Mouse (Mus musculus) myocyte (in vitro differentiated cells): ENCODE data around the gene Zbtb8os. TPM values are rescaled to one million over a fixed set of nuclear protein-coding genes. Genes with fewer than 3 reads are reported as not detected.

Source experiments
- H3K27me3 ChIP-seq: one replicate; pipeline ENCODE4 v1.6.1; 2011; ENCODE audit not compliant: control insufficient read depth, insufficient read depth, insufficient read length
- H3K36me3 ChIP-seq: one replicate; pipeline ENCODE4 v1.6.1; 2011; ENCODE audit not compliant: control insufficient read depth, insufficient read depth
- H3K4me2 ChIP-seq: one replicate; pipeline ENCODE4 v1.6.1; 2011; ENCODE audit warnings: low read depth, control low read depth
- H3K4me3 ChIP-seq: one replicate; pipeline ENCODE4 v1.5.1; 2011; ENCODE audit warnings: mild to moderate bottlenecking, control low read depth, moderate library complexity
- H3K79me2 ChIP-seq: one replicate; pipeline ENCODE4 v1.6.1; 2011; ENCODE audit not compliant: control insufficient read depth, insufficient read depth
- H3ac ChIP-seq: one replicate; pipeline ENCODE4 v1.6.1; 2011; ENCODE audit not compliant: control insufficient read depth, insufficient read length
- CEBPB ChIP-seq: IDR thresholded peaks from 2 replicates; pipeline ENCODE4 v1.6.1; 2011; ENCODE audit warnings: mild to moderate bottlenecking, moderate library complexity; ENCODE audit not compliant: poor library complexity, insufficient read depth, severe bottlenecking
- E2F4 ChIP-seq: IDR thresholded peaks from one replicate; pipeline ENCODE4 v1.6.1; 2011; ENCODE audit warnings: mild to moderate bottlenecking, control low read depth, moderate library complexity; ENCODE audit not compliant: insufficient read depth
- MAX ChIP-seq: IDR thresholded peaks from one replicate; pipeline ENCODE4 v1.6.1; 2011; ENCODE audit warnings: low read depth, mild to moderate bottlenecking, control low read depth
- MYOD1 ChIP-seq, 3 experiments: IDR thresholded peaks; one replicate each; pipeline ENCODE4 v1.6.1; 2011; ENCODE audit warnings: control low read depth in 2 of 3, low read depth in 2 of 3, mild to moderate bottlenecking in 2 of 3, moderate library complexity in 1 of 3; ENCODE audit not compliant: insufficient read length in 2 of 3, control insufficient read depth in 1 of 3
- MYOG ChIP-seq, 3 experiments: IDR thresholded peaks; one replicate each; pipeline ENCODE4 v1.6.1; 2011; ENCODE audit warnings: control low read depth in 2 of 3, low read depth in 2 of 3, mild to moderate bottlenecking in 2 of 3; ENCODE audit not compliant: insufficient read length in 2 of 3, control insufficient read depth in 1 of 3, insufficient read depth in 1 of 3
- POLR2A ChIP-seq: IDR thresholded peaks from one replicate; pipeline ENCODE4 v1.6.1; 2011; ENCODE audit warnings: low read depth, mild to moderate bottlenecking, control low read depth, moderate library complexity; ENCODE audit not compliant: insufficient read length
- POLR2AphosphoS2 ChIP-seq: IDR thresholded peaks from one replicate; pipeline ENCODE4 v1.6.1; 2011; ENCODE audit warnings: low read depth, control low read depth; ENCODE audit not compliant: insufficient read length
- REST ChIP-seq: IDR thresholded peaks from one replicate; pipeline ENCODE4 v1.6.1; 2011; ENCODE audit warnings: mild to moderate bottlenecking, control low read depth, moderate library complexity; ENCODE audit not compliant: insufficient read depth, insufficient read length
- SRF ChIP-seq: IDR thresholded peaks from one replicate; pipeline ENCODE4 v1.6.1; 2011; ENCODE audit warnings: low read depth; ENCODE audit not compliant: control insufficient read depth, insufficient read length
- TCF12 ChIP-seq: IDR thresholded peaks from one replicate; pipeline ENCODE4 v1.6.1; 2011; ENCODE audit warnings: mild to moderate bottlenecking, control low read depth; ENCODE audit not compliant: poor library complexity, insufficient read depth, severe bottlenecking
- TCF3 ChIP-seq: IDR thresholded peaks from one replicate; pipeline ENCODE4 v1.6.1; 2011; ENCODE audit warnings: low read depth, control low read depth; ENCODE audit not compliant: insufficient read length
- USF1 ChIP-seq: IDR thresholded peaks from one replicate; pipeline ENCODE4 v1.6.1; 2011; ENCODE audit warnings: low read depth, mild to moderate bottlenecking, control low read depth, moderate library complexity
- polyA plus RNA-seq: library from polyadenylated mRNA; unstranded; fragments of >200 nt; fragmentation: generic; extraction: Trizol; gene quantifications from one replicate; pipeline ENCODE4 v1.2.1, GENCODE M21; 2012; ENCODE audit warnings: missing spikeins

The Zbtb8os gene
- polyA plus RNA-seq, 1 experiment = 34.5 TPM

GRCm38 (mm10) chr4:129307936-129308335, 27.6 kb upstream of the Zbtb8os start:
- peaks cover 22% of the 10 kb centered on the region for H3K79me2 ChIP-seq
- H3K27me3 ChIP-seq = no peaks in the 10 kb centered on the region
- no peak for TF ChIP-seq TCF12
- no peak for TF ChIP-seq MAX
- no peak for TF ChIP-seq POLR2A
- TF ChIP-seq POLR2AphosphoS2 = no peak
- TF ChIP-seq MYOG (IDR thresholded peaks at IDR 0.05; ENCODE audit: control insufficient read depth in 1 of 3, insufficient read depth in 1 of 3, insufficient read length in 2 of 3, low read depth in 2 of 3) = no peak
- TF ChIP-seq REST = no peak
- TF ChIP-seq SRF = no peak
- no peak for TF ChIP-seq CEBPB
- no peak for TF ChIP-seq MYOD1 (IDR thresholded peaks at IDR 0.05; ENCODE audit: control insufficient read depth in 1 of 3, insufficient read length in 2 of 3, low read depth in 2 of 3)
- TF ChIP-seq USF1 = no peak
- TF ChIP-seq TCF3 = no peak
- no peak for TF ChIP-seq E2F4
- H3K36me3 ChIP-seq = peaks cover 68% of the 10 kb centered on the region
- no peak overlapping the region for H3ac ChIP-seq
- no peak overlapping the region for H3K4me3 ChIP-seq
- no peak overlapping the region for H3K4me2 ChIP-seq

- no peak for TF ChIP-seq TCF12
- TF ChIP-seq MYOG (IDR thresholded peaks at IDR 0.05; ENCODE audit: control insufficient read depth in 1 of 3, insufficient read depth in 1 of 3, insufficient read length in 2 of 3, low read depth in 2 of 3) = no peak
- TF ChIP-seq E2F4 = no peak
- TF ChIP-seq USF1 = no peak
- no peak for TF ChIP-seq POLR2AphosphoS2
- no peak for TF ChIP-seq CEBPB
- TF ChIP-seq REST = no peak
- no peak for TF ChIP-seq MYOD1 (IDR thresholded peaks at IDR 0.05; ENCODE audit: control insufficient read depth in 1 of 3, insufficient read length in 2 of 3, low read depth in 2 of 3)
- no peak for TF ChIP-seq MAX
- TF ChIP-seq POLR2A = no peak
- TF ChIP-seq SRF = no peak
- TF ChIP-seq TCF3 = no peak
- H3K79me2 ChIP-seq = peaks cover 56% of the 10 kb centered on the region
- no peaks in the 10 kb centered on the region for H3K27me3 ChIP-seq
- H3K36me3 ChIP-seq = peaks cover 88% of the 10 kb centered on the region
- no peak overlapping the region for H3ac ChIP-seq
- no peak overlapping the region for H3K4me2 ChIP-seq
- H3K4me3 ChIP-seq = no peak overlapping the region
Measured at GRCm38 (mm10) chr4:129313886-129314285, 21.6 kb upstream of the Zbtb8os start.

- Histone ChIP-seq H3K27me3 (no peaks in the 10 kb centered on the region), H3K4me3 (no peak overlapping the region), H3K36me3 (peaks cover 48% of the 10 kb centered on the region), H3K79me2 (peaks cover 53% of the 10 kb centered on the region), H3K4me2 (no peak overlapping the region), H3ac (no peak overlapping the region)
- no peak for TF ChIP-seq SRF
- no peak for TF ChIP-seq POLR2AphosphoS2
- TF ChIP-seq MYOG (IDR thresholded peaks at IDR 0.05; ENCODE audit: control insufficient read depth in 1 of 3, insufficient read depth in 1 of 3, insufficient read length in 2 of 3, low read depth in 2 of 3) = no peak
- no peak for TF ChIP-seq POLR2A
- no peak for TF ChIP-seq REST
- no peak for TF ChIP-seq CEBPB
- no peak for TF ChIP-seq MYOD1 (IDR thresholded peaks at IDR 0.05; ENCODE audit: control insufficient read depth in 1 of 3, insufficient read length in 2 of 3, low read depth in 2 of 3)
- no peak for TF ChIP-seq TCF3
- TF ChIP-seq USF1 = no peak
- TF ChIP-seq E2F4 = no peak
- no peak for TF ChIP-seq MAX
- no peak for TF ChIP-seq TCF12
Measured at GRCm38 (mm10) chr4:129320876-129321275, 14.6 kb upstream of the Zbtb8os start.

- Histone ChIP-seq H3ac (no peak overlapping the region), H3K4me2 (no peak overlapping the region), H3K79me2 (peaks cover 54% of the 10 kb centered on the region), H3K27me3 (no peaks in the 10 kb centered on the region), H3K4me3 (no peak overlapping the region), H3K36me3 (peaks cover 50% of the 10 kb centered on the region)
- TF ChIP-seq POLR2AphosphoS2 (no peak), E2F4 (no peak), CEBPB (no peak), POLR2A (no peak)
Measured at GRCm38 (mm10) chr4:129322042-129322441, 13.5 kb upstream of the Zbtb8os start.

- Histone ChIP-seq H3K79me2 (peaks cover 68% of the 10 kb centered on the region), H3K27me3 (no peaks in the 10 kb centered on the region), H3K36me3 (peaks cover 50% of the 10 kb centered on the region), H3K4me2 (no peak overlapping the region), H3ac (no peak overlapping the region), H3K4me3 (no peak overlapping the region)
- TF ChIP-seq MAX (no peak), CEBPB (no peak; the same call in 1 of the 2 replicates), USF1 (no peak), POLR2AphosphoS2 (no peak), MYOG (IDR thresholded peaks at IDR 0.05; ENCODE audit: control insufficient read depth in 1 of 3, insufficient read depth in 1 of 3, insufficient read length in 2 of 3, low read depth in 2 of 3) (no peak), E2F4 (no peak), POLR2A (no peak), TCF12 (no peak), MYOD1 (IDR thresholded peaks at IDR 0.05; ENCODE audit: control insufficient read depth in 1 of 3, insufficient read length in 2 of 3, low read depth in 2 of 3) (no peak), REST (no peak), TCF3 (no peak), SRF (no peak)
Measured at GRCm38 (mm10) chr4:129323491-129323890, 12.0 kb upstream of the Zbtb8os start.
